Mouse (Mus musculus) myocyte (in vitro differentiated cells): ENCODE measurements around the gene Tspan11. TPM values are rescaled to one million over a fixed set of nuclear protein-coding genes. Genes with fewer than 3 reads are reported as not detected.

ENCODE experiments used
- H3K27me3 ChIP-seq: one replicate; pipeline ENCODE4 v1.6.1; 2011; ENCODE audit not compliant: control insufficient read depth, insufficient read depth, insufficient read length
- H3K36me3 ChIP-seq: one replicate; pipeline ENCODE4 v1.6.1; 2011; ENCODE audit not compliant: control insufficient read depth, insufficient read depth
- H3K4me2 ChIP-seq: one replicate; pipeline ENCODE4 v1.6.1; 2011; ENCODE audit warnings: low read depth, control low read depth
- H3K4me3 ChIP-seq: one replicate; pipeline ENCODE4 v1.5.1; 2011; ENCODE audit warnings: mild to moderate bottlenecking, control low read depth, moderate library complexity
- H3K79me2 ChIP-seq: one replicate; pipeline ENCODE4 v1.6.1; 2011; ENCODE audit not compliant: control insufficient read depth, insufficient read depth
- H3ac ChIP-seq: one replicate; pipeline ENCODE4 v1.6.1; 2011; ENCODE audit not compliant: control insufficient read depth, insufficient read length
- CEBPB ChIP-seq: IDR thresholded peaks from 2 replicates; pipeline ENCODE4 v1.6.1; 2011; ENCODE audit warnings: mild to moderate bottlenecking, moderate library complexity; ENCODE audit not compliant: poor library complexity, insufficient read depth, severe bottlenecking
- E2F4 ChIP-seq: IDR thresholded peaks from one replicate; pipeline ENCODE4 v1.6.1; 2011; ENCODE audit warnings: mild to moderate bottlenecking, control low read depth, moderate library complexity; ENCODE audit not compliant: insufficient read depth
- MAX ChIP-seq: IDR thresholded peaks from one replicate; pipeline ENCODE4 v1.6.1; 2011; ENCODE audit warnings: low read depth, mild to moderate bottlenecking, control low read depth
- MYOD1 ChIP-seq, 3 experiments: IDR thresholded peaks; one replicate each; pipeline ENCODE4 v1.6.1; 2011; ENCODE audit warnings: control low read depth in 2 of 3, low read depth in 2 of 3, mild to moderate bottlenecking in 2 of 3, moderate library complexity in 1 of 3; ENCODE audit not compliant: insufficient read length in 2 of 3, control insufficient read depth in 1 of 3
- MYOG ChIP-seq, 3 experiments: IDR thresholded peaks; one replicate each; pipeline ENCODE4 v1.6.1; 2011; ENCODE audit warnings: control low read depth in 2 of 3, low read depth in 2 of 3, mild to moderate bottlenecking in 2 of 3; ENCODE audit not compliant: insufficient read length in 2 of 3, control insufficient read depth in 1 of 3, insufficient read depth in 1 of 3
- POLR2A ChIP-seq: IDR thresholded peaks from one replicate; pipeline ENCODE4 v1.6.1; 2011; ENCODE audit warnings: low read depth, mild to moderate bottlenecking, control low read depth, moderate library complexity; ENCODE audit not compliant: insufficient read length
- POLR2AphosphoS2 ChIP-seq: IDR thresholded peaks from one replicate; pipeline ENCODE4 v1.6.1; 2011; ENCODE audit warnings: low read depth, control low read depth; ENCODE audit not compliant: insufficient read length
- REST ChIP-seq: IDR thresholded peaks from one replicate; pipeline ENCODE4 v1.6.1; 2011; ENCODE audit warnings: mild to moderate bottlenecking, control low read depth, moderate library complexity; ENCODE audit not compliant: insufficient read depth, insufficient read length
- SRF ChIP-seq: IDR thresholded peaks from one replicate; pipeline ENCODE4 v1.6.1; 2011; ENCODE audit warnings: low read depth; ENCODE audit not compliant: control insufficient read depth, insufficient read length
- TCF12 ChIP-seq: IDR thresholded peaks from one replicate; pipeline ENCODE4 v1.6.1; 2011; ENCODE audit warnings: mild to moderate bottlenecking, control low read depth; ENCODE audit not compliant: poor library complexity, insufficient read depth, severe bottlenecking
- TCF3 ChIP-seq: IDR thresholded peaks from one replicate; pipeline ENCODE4 v1.6.1; 2011; ENCODE audit warnings: low read depth, control low read depth; ENCODE audit not compliant: insufficient read length
- USF1 ChIP-seq: IDR thresholded peaks from one replicate; pipeline ENCODE4 v1.6.1; 2011; ENCODE audit warnings: low read depth, mild to moderate bottlenecking, control low read depth, moderate library complexity
- polyA plus RNA-seq: library from polyadenylated mRNA; unstranded; fragments of >200 nt; fragmentation: generic; extraction: Trizol; gene quantifications from one replicate; pipeline ENCODE4 v1.2.1, GENCODE M21; 2012; ENCODE audit warnings: missing spikeins

The Tspan11 gene
- polyA plus RNA-seq, 1 experiment = 1.6 TPM

DNA sequence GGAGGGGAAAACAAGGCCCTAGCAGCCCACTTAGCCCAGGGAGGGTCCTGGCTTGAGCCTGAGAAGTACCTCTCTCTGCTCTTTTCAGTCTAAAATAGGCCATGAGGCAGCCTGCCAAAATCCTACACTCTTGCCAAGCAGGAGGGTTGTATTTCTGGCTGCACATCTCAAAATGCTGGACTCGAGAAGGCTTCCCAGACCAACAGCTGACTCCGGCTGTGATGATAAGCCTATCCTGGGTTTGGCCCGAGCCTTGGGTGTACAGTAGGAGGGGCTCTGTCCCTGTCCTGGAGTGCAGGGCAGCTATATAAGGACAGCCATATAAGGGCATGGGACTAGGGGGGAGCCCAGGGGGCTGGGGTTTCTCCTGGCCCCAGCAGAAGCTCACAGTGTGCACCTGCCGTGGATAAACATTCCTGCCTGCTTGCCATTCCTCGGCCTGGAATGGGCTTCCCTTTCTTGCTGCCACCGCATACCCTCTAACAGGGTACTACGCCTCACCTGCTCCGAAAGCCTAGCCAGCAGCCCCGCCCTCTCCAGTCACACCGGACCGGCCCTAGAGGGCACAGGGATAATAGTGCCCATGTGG, 102.3 kb downstream of the Tspan11 start:
- peak; percentile 59 to 84 (median 71) for TF ChIP-seq MYOG (IDR thresholded peaks at IDR 0.05; ENCODE audit: control insufficient read depth in 1 of 3, insufficient read depth in 1 of 3, insufficient read length in 2 of 3, low read depth in 2 of 3)
- peak; percentile 61 for TF ChIP-seq TCF3
- TF ChIP-seq USF1 = no peak
- TF ChIP-seq SRF = peak; percentile 99
- TF ChIP-seq CEBPB = no peak
- TF ChIP-seq E2F4 = no peak
- TF ChIP-seq TCF12 = peak; percentile 29
- peak; percentile 10 to 84 (median 59) for TF ChIP-seq MYOD1 (IDR thresholded peaks at IDR 0.05; ENCODE audit: control insufficient read depth in 1 of 3, insufficient read length in 2 of 3, low read depth in 2 of 3)
- TF ChIP-seq REST = no peak
- H3K4me2 ChIP-seq = peak overlapping the region; percentile 53
- H3ac ChIP-seq = no peak overlapping the region
- H3K4me3 ChIP-seq = no peak overlapping the region
- H3K36me3 ChIP-seq = no peaks in the 10 kb centered on the region
- H3K79me2 ChIP-seq = peaks cover 5% of the 10 kb centered on the region
- H3K27me3 ChIP-seq = no peaks in the 10 kb centered on the region

DNA sequence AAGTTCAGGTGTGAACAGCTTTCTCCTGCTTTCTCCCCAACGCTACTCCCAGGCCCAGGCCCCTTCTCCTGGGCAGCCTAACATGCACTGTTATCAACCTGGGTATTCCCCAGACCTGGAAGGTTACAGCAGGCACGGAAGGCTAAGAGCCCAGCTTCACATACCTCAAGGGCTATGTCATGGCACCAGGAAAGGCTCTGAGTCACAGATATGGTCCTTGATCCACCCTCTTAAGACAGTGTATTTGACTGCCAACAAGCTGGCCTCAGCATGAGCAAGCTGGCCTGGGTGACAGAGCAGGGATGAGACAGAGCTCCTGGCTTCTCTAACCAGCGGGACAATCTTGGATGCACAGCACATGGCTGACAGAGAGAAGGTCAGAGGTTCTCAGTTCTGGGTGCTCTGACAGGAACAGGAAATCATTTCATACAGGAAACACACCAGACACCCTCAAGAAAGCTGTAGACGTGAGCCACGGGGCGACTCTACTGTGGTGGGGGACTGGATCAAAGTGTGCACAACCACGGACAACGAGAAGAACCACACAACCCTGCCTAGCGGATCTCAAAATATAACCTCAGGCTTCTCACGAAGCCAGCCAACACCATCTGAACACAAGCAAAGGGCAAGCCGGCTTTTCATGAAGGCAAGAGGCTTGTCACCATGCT, 104.3 kb downstream of the Tspan11 start:
- Histone ChIP-seq H3K4me3 (no peak overlapping the region), H3K36me3 (no peaks in the 10 kb centered on the region), H3K4me2 (peak overlapping the region; percentile 62), H3K27me3 (no peaks in the 10 kb centered on the region), H3K79me2 (peaks cover 20% of the 10 kb centered on the region), H3ac (no peak overlapping the region)
- TF ChIP-seq E2F4 (no peak), REST (no peak), USF1 (no peak), CEBPB (no peak), MYOD1 (IDR thresholded peaks at IDR 0.05; ENCODE audit: control insufficient read depth in 1 of 3, insufficient read length in 2 of 3, low read depth in 2 of 3) (peak in 1 of 3 experiments; percentile 14), TCF12 (peak; percentile 28), POLR2AphosphoS2 (no peak), TCF3 (no peak), POLR2A (no peak), SRF (no peak), MAX (no peak), MYOG (IDR thresholded peaks at IDR 0.05; ENCODE audit: control insufficient read depth in 1 of 3, insufficient read depth in 1 of 3, insufficient read length in 2 of 3, low read depth in 2 of 3) (peak in 1 of 3 experiments; percentile 21)

DNA sequence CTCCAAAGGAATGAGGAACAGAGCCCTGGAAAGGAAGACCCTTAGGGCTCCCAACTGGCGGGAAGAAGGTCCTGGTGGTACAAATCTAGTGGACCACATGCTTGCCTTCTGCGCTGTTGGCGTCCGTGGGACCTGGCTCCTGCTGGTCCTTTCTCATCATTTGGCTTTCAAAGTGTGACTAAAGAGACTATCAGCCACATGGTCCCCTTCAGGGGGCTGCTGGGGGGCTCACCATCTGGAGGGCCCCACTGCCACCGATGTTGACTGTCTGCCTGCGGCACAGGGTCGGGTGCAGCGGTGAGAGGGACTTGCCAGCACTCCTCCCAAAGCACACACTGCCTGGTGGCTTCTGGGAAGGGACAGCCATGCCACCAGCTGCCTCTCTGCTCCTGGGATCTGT, 105.6 kb downstream of the Tspan11 start:
- Histone ChIP-seq H3K79me2 (peaks cover 20% of the 10 kb centered on the region), H3K4me2 (no peak overlapping the region), H3ac (no peak overlapping the region), H3K4me3 (no peak overlapping the region), H3K27me3 (no peaks in the 10 kb centered on the region), H3K36me3 (peaks cover 3% of the 10 kb centered on the region)
- TF ChIP-seq TCF3 (no peak), USF1 (no peak), POLR2A (no peak), REST (no peak), TCF12 (no peak), E2F4 (no peak), MYOG (IDR thresholded peaks at IDR 0.05; ENCODE audit: control insufficient read depth in 1 of 3, insufficient read depth in 1 of 3, insufficient read length in 2 of 3, low read depth in 2 of 3) (no peak), CEBPB (no peak), POLR2AphosphoS2 (no peak), SRF (no peak), MYOD1 (IDR thresholded peaks at IDR 0.05; ENCODE audit: control insufficient read depth in 1 of 3, insufficient read length in 2 of 3, low read depth in 2 of 3) (no peak), MAX (no peak)

DNA sequence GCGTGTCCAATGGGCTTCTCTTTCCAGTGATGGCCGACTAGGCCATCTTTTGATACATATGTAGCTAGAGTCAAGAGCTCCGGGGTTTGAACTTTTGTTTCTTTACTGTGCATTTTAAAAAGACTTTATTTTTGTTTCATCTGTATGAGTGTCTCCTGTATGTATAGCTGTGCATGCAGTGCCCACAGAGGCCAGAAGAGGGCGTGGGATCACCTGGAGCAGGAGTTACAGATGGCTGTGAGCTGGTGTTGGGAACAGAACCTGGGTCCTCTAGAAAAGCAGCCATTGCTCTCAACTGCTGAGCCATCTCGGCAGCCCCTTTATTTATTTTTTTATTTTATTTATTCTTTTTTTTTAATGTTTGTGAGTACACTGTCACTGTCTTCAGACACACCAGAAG, 109.5 kb downstream of the Tspan11 start:
- TF ChIP-seq MYOD1 (IDR thresholded peaks at IDR 0.05; ENCODE audit: control insufficient read depth in 1 of 3, insufficient read length in 2 of 3, low read depth in 2 of 3) (no peak), TCF3 (no peak), TCF12 (no peak), SRF (no peak), MYOG (IDR thresholded peaks at IDR 0.05; ENCODE audit: control insufficient read depth in 1 of 3, insufficient read depth in 1 of 3, insufficient read length in 2 of 3, low read depth in 2 of 3) (no peak), MAX (no peak), POLR2A (no peak), POLR2AphosphoS2 (no peak), REST (no peak), CEBPB (no peak), E2F4 (no peak), USF1 (no peak)
- Histone ChIP-seq H3K4me2 (no peak overlapping the region), H3K79me2 (peaks cover 29% of the 10 kb centered on the region), H3ac (no peak overlapping the region), H3K36me3 (peaks cover 10% of the 10 kb centered on the region), H3K4me3 (no peak overlapping the region), H3K27me3 (no peaks in the 10 kb centered on the region)
